Mouse (Mus musculus) ovary, postnatal 36 days (tissue): ENCODE measurements around the gene Vmn1r234.
"Not testable (repeated sequence)": the region's sequence is repeated elsewhere in the genome, so short reads cannot be mapped to it uniquely, and the experiment has no call there.

Experiments
- DNase-seq: peaks from one replicate; pipeline ENCODE4 v3.0.0; 2022; ENCODE audit warnings: low spot score, mixed read lengths

Vmn1r234 gene

GRCm38 (mm10) chr17:21225787-21226186 lies at the start of gene Vmn1r234:
TSS of gene Vmn1r234 (plus strand) at chr17:21226087.
- DNase-seq = no peak

GRCm38 (mm10) chr17:21211081-21211480 lies 14.8 kb upstream of the Vmn1r234 start:
- DNase-seq = not testable (repeated sequence)

GRCm38 (mm10) chr17:21231654-21232053 lies 5.8 kb downstream of the Vmn1r234 start:
- peak; percentile 14 for DNase-seq

DNA sequence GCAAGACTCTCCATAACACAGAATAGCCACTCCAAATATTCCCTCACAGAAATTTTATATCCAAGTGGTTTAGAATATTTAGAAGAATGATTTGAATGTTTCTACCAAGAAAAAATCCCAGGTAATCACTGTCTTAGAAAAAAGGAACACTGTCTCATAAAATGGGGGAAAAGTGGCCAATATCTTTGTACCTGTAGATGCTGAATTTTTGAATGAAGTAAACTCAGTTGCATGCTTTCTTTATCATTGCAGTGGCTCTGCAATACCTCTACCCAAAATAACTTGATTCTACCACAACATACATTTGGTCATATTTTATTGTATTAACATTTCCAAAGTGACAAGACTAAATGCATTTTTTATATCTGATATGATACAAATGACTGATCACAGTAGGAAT lies 30.2 kb downstream of the Vmn1r234 start, which contains the start of gene Vmn1r235:
TSS of gene Vmn1r235 (plus strand) at position 301 of the 400 bp plus-strand sequence.
- DNase-seq = no peak

GRCm38 (mm10) chr17:21272103-21272502 lies 46.2 kb downstream of the Vmn1r234 start:
- no peak for DNase-seq

GRCm38 (mm10) chr17:21282642-21283041 lies 56.8 kb downstream of the Vmn1r234 start, which contains the start of gene Vmn1r236:
TSS of gene Vmn1r236 (plus strand) at chr17:21282942.
- DNase-seq = no peak

GRCm38 (mm10) chr17:21284395-21284794 lies 58.5 kb downstream of the Vmn1r234 start:
- no peak for DNase-seq
